Mouse (Mus musculus) neutrophil, adult 5-6 weeks (primary cell): ENCODE measurements at regions not wholly inside any gene's neighbourhood (a gene's known extent, or its start where the extent isn't known, plus 50 kb on each side); places are given as distances from the start of the nearest gene placed in this dataset.
A peak's percentile ranks its signal among the peaks of the same experiment; 100 is the strongest.

ENCODE experiments used
- ATAC-seq: fragments of 151-379, 151-347 bp; 2 replicates; pipeline ENCODE4 v1.8.0; 2017; ENCODE audit warnings: mild to moderate bottlenecking, moderate TSS enrichment; ENCODE audit not compliant: insufficient number of reproducible peaks, poor library complexity, low FRiP score, severe bottlenecking; ENCODE audit errors: extremely low read depth

- ATAC-seq: peak; percentile 81
Observed at GRCm38 (mm10) chr8:126757951-126758757, 164.4 kb upstream of the Irf2bp2 start.

GRCm38 (mm10) chr8:126756300-126757097 lies 162.7 kb upstream of the Irf2bp2 start:
- ATAC-seq: no peak

- ATAC-seq: peak; percentile 65
Observed at GRCm38 (mm10) chr8:126755669-126756068, 161.9 kb upstream of the Irf2bp2 start.

GRCm38 (mm10) chr8:126754361-126754809 lies 160.6 kb upstream of the Irf2bp2 start:
- no peak for ATAC-seq

GRCm38 (mm10) chr8:126753059-126753855 lies 159.5 kb upstream of the Irf2bp2 start:
- ATAC-seq: no peak

- no peak for ATAC-seq
Observed at GRCm38 (mm10) chr8:126751416-126752140, 157.8 kb upstream of the Irf2bp2 start.

- no peak for ATAC-seq
Observed at GRCm38 (mm10) chr8:126745992-126746775, 152.4 kb upstream of the Irf2bp2 start.

GRCm38 (mm10) chr8:126744747-126745382 lies 151.1 kb upstream of the Irf2bp2 start:
- no peak for ATAC-seq

- ATAC-seq: no peak
Observed at GRCm38 (mm10) chr8:126743296-126743695, 149.5 kb upstream of the Irf2bp2 start.

- ATAC-seq: no peak
Observed at GRCm38 (mm10) chr8:126742081-126742480, 148.3 kb upstream of the Irf2bp2 start.

GRCm38 (mm10) chr8:126741031-126741430 lies 147.2 kb upstream of the Irf2bp2 start:
- no peak for ATAC-seq

GRCm38 (mm10) chr8:126739768-126740167 lies 146.0 kb upstream of the Irf2bp2 start:
- ATAC-seq: no peak

- ATAC-seq: no peak
Observed at GRCm38 (mm10) chr8:126737032-126737431, 143.2 kb upstream of the Irf2bp2 start.

- ATAC-seq: no peak
Observed at GRCm38 (mm10) chr8:126736441-126736962, 142.7 kb upstream of the Irf2bp2 start.

- ATAC-seq: peak; percentile 63
Observed at GRCm38 (mm10) chr8:126735488-126736440, 142.0 kb upstream of the Irf2bp2 start.
